Mouse (Mus musculus): Measurements from ENCODE around the gene Cenpp.

- no peak for TF ChIP-seq CTCF (IDR thresholded peaks at IDR 0.05; ENCODE audit: low read depth)
- no peak for TF ChIP-seq EP300 (IDR thresholded peaks at IDR 0.05; ENCODE audit: low read depth)
Measured at GRCm38 (mm10) chr13:49642650-49643049, 9.9 kb downstream of the Cenpp start.
